Mouse (Mus musculus) heart, postnatal 0 days (tissue): ENCODE results near the gene Gm12216. TPM values are rescaled to one million over a fixed set of nuclear protein-coding genes. Genes with fewer than 3 reads are reported as not detected.
A peak's percentile ranks its signal among the peaks of the same experiment; 100 is the strongest.

Source experiments
- ATAC-seq: fragments of 200-750 bp; cut with Nextera tagmentation; 2 replicates; pipeline ENCODE4 v1.8.0; 2017; ENCODE audit warnings: low read depth, moderate number of reproducible peaks, moderate library complexity; ENCODE audit not compliant: insufficient read depth
- DNase-seq: peaks from one replicate; pipeline ENCODE4 v3.0.0-alpha.2; 2016; ENCODE audit warnings: low spot score
- H3K27ac ChIP-seq: fragments of 300-500 bp; sonication (generic); 2 replicates; pipeline ENCODE4 v1.5.1; 2014; ENCODE audit warnings: low read depth, mild to moderate bottlenecking
- H3K27me3 ChIP-seq: fragments of 300-500 bp; sonication (generic); 2 replicates; pipeline ENCODE4 v1.6.1; 2014; ENCODE audit warnings: low read length, mixed read lengths; ENCODE audit not compliant: control insufficient read depth, insufficient read depth
- H3K36me3 ChIP-seq: fragments of 300-500 bp; sonication (generic); replicated peaks from 2 replicates; pipeline ENCODE4 v1.6.1; 2014; ENCODE audit warnings: low read length, mixed read lengths; ENCODE audit not compliant: control insufficient read depth, insufficient read depth
- H3K4me1 ChIP-seq: fragments of 300-500 bp; sonication (generic); 2 replicates; pipeline ENCODE4 v1.6.1; 2014; ENCODE audit warnings: antibody characterized with exemption; ENCODE audit not compliant: control insufficient read depth, insufficient read depth
- H3K4me2 ChIP-seq: fragments of 300-500 bp; sonication (generic); 2 replicates; pipeline ENCODE4 v1.6.1; 2014; ENCODE audit warnings: low read depth, mild to moderate bottlenecking, low read length, moderate library complexity
- H3K4me3 ChIP-seq: fragments of 300-500 bp; sonication (generic); 2 replicates; pipeline ENCODE4 v1.5.1; 2014; ENCODE audit warnings: low read depth, low read length
- H3K9ac ChIP-seq: fragments of 300-500 bp; sonication (generic); replicated peaks from 2 replicates; pipeline ENCODE4 v1.6.1; 2014; ENCODE audit warnings: low read depth, low read length, mixed read lengths
- H3K9me3 ChIP-seq: fragments of 300-500 bp; sonication (generic); replicated peaks from 2 replicates; pipeline ENCODE4 v1.6.1; 2016; ENCODE audit warnings: low read length; ENCODE audit not compliant: control insufficient read depth
- CTCF ChIP-seq: IDR thresholded peaks from 2 replicates; pipeline ENCODE4 v1.5.1; 2016; ENCODE audit warnings: antibody characterized with exemption, control low read depth, low read depth
- EP300 ChIP-seq: IDR thresholded peaks from 2 replicates; pipeline ENCODE4 v1.6.1; 2016; ENCODE audit warnings: antibody characterized with exemption, low read depth
- WGBS: fragments of 180-500 bp; shearing (Covaris S2); extraction: QIAGEN DNeasy Blood & Tissue Kit; methylation state at CpG from one replicate; pipeline ENCODE4 v1.1.7; 2014; 5-methylcytosine and 5-hydroxymethylcytosine counted together
- polyA plus RNA-seq: library from polyadenylated mRNA; unstranded; fragments of >200 nt; fragmentation: Nextera tagmentation; extraction: Ambion mirVana; gene quantifications from 2 replicates; pipeline ENCODE4 v1.2.1, GENCODE M21; 2015
- total RNA-seq: library from RNA; depleted of rRNA; stranded (reverse); fragments of >200 nt; gene quantifications from 2 replicates; pipeline ENCODE4 v1.2.3, GENCODE M21; 2014; ENCODE audit warnings: low replicate concordance

Gm12216 gene
- total and polyA plus RNA-seq, 2 experiments from 2014 or later, result 1.6 TPM; not detected in 1

- H3K36me3 ChIP-seq, result peaks cover 50% of the 10 kb centered on the region
- ATAC-seq (no peak), DNase-seq (no peak)
- no peak overlapping the region for H3K4me2 ChIP-seq
- no peaks in the 10 kb centered on the region for H3K9me3 ChIP-seq
- no peak overlapping the region for H3K9ac ChIP-seq
- no peak overlapping the region for H3K27ac ChIP-seq
- TF ChIP-seq CTCF, result no peak
- 87% methylated on average over 16 of the region's 16 CpGs for WGBS
- H3K27me3 ChIP-seq, result no peaks in the 10 kb centered on the region
- no peak overlapping the region for H3K4me3 ChIP-seq
- H3K4me1 ChIP-seq, result no peaks in the 10 kb centered on the region
Measured at GRCm38 (mm10) chr11:53773641-53774360, 85.3 kb downstream of the Gm12216 start.

- H3K27ac ChIP-seq, result no peak within 1 kb of the TSS
- WGBS, result 77% methylated on average over 5 of the region's 5 CpGs
Measured at GRCm38 (mm10) chr11:53773087-53773486, 86.0 kb downstream of the Gm12216 start, which contains the start of gene Gm17334. Gm17334 (minus strand) TSS chr11:53773187.

GRCm38 (mm10) chr11:53772536-53772935 is 86.5 kb downstream of the Gm12216 start:
- Histone ChIP-seq H3K4me1 (no peaks in the 10 kb centered on the region), H3K4me2 (no peak overlapping the region), H3K9ac (no peak overlapping the region), H3K9me3 (no peaks in the 10 kb centered on the region), H3K4me3 (no peak overlapping the region), H3K36me3 (peaks cover 50% of the 10 kb centered on the region), H3K27me3 (no peaks in the 10 kb centered on the region), H3K27ac (no peak overlapping the region)
- ATAC-seq, result no peak
- WGBS, result 83% methylated on average over 9 of the region's 9 CpGs
- TF ChIP-seq CTCF, result no peak
- TF ChIP-seq EP300, result no peak
- no peak for DNase-seq

More at GRCm38 (mm10) chr11:53773087-53773486, 86.0 kb downstream of the Gm12216 start, which contains the start of gene Gm17334:
- peaks cover 50% of the 10 kb centered on the region for H3K36me3 ChIP-seq
- no peak within 1 kb of the TSS for H3K4me3 ChIP-seq
- no peaks in the 10 kb centered on the region for H3K27me3 ChIP-seq
- TF ChIP-seq EP300, result no peak
- no peak for TF ChIP-seq CTCF
- no peak within 1 kb of the TSS for H3K4me2 ChIP-seq
- DNase-seq (no peak), ATAC-seq (no peak)
- no peaks in the 10 kb centered on the region for H3K9me3 ChIP-seq
- no peak within 1 kb of the TSS for H3K9ac ChIP-seq
- H3K4me1 ChIP-seq, result no peaks in the 10 kb centered on the region

- peak overlapping the region; percentile 84 for H3K4me2 ChIP-seq
- no peak overlapping the region for H3K27ac ChIP-seq
- peak overlapping the region; percentile 82; the same call in 1 of the 2 replicates for H3K9ac ChIP-seq
- WGBS, result 82% methylated on average over 11 of the region's 11 CpGs
- ATAC-seq (no peak), DNase-seq (no peak)
- peaks cover 39% of the 10 kb centered on the region for H3K36me3 ChIP-seq
- no peaks in the 10 kb centered on the region for H3K27me3 ChIP-seq
- TF ChIP-seq CTCF (no peak), EP300 (no peak)
- no peaks in the 10 kb centered on the region for H3K9me3 ChIP-seq
- peak overlapping the region; percentile 83 for H3K4me3 ChIP-seq
- H3K4me1 ChIP-seq, result no peaks in the 10 kb centered on the region
Measured at GRCm38 (mm10) chr11:53771001-53771744, 87.9 kb downstream of the Gm12216 start.

GRCm38 (mm10) chr11:53770125-53770791 is 88.8 kb downstream of the Gm12216 start:
- peak overlapping the region; percentile 87 for H3K27ac ChIP-seq
- WGBS, result under 1% methylated on average over 73 of the region's 75 CpGs
- no peaks in the 10 kb centered on the region for H3K27me3 ChIP-seq
- no peaks in the 10 kb centered on the region for H3K4me1 ChIP-seq
- ATAC-seq (peak; percentile 88), DNase-seq (peak; percentile 73)
- H3K9ac ChIP-seq, result peak overlapping the region; percentile 82
- no peaks in the 10 kb centered on the region for H3K9me3 ChIP-seq
- TF ChIP-seq EP300 (no peak), CTCF (no peak)
- peak overlapping the region; percentile 83 for H3K4me3 ChIP-seq
- peak overlapping the region; percentile 84 for H3K4me2 ChIP-seq
- H3K36me3 ChIP-seq, result peaks cover 29% of the 10 kb centered on the region
